ENCODE assay signal across 16 mouse cellular contexts in the genomic region with DNA sequence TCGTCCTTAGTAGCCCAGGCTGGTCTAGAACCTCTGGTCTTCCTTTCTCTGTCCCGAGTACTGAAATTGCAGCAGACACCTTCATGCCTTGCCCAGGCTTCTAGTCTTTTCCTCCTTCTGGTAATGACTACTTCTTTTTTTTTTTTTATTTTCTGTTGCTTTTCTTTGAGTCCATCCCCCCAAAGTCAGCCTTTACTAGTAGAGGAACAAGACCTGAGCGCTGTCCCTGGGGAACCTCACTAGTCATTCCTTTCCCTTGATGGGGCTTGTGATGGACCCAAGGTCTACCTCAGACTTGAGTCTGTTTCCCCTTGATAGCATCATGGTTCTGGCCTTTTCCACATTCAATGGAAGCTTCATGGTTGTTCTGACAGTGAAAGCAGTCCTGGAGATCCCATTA.
"Had no signal": no experiment of that assay in that cellular context is flagged by ENCODE, and none has a peak within 500 bp of the region (broad histone marks: within the 10 kb centered on the region; RNA-seq: fewer than 3 reads in every experiment).

No protein-coding gene starts in this region.

- H3K4me1 ChIP-seq: neural tube, embryonic 13.5 days; neural tube, embryonic 15.5 days; stomach, embryonic 15.5 days had no signal

- H3K9ac ChIP-seq: neural tube, embryonic 13.5 days; neural tube, embryonic 15.5 days; stomach, embryonic 15.5 days had no signal

- H3K27ac ChIP-seq: neural tube, embryonic 13.5 days; neural tube, embryonic 15.5 days; stomach, embryonic 15.5 days; stomach, postnatal 0 days had no signal

- H3K4me2 ChIP-seq: neural tube, embryonic 13.5 days; neural tube, embryonic 15.5 days; stomach, embryonic 15.5 days had no signal

- H3K9me3 ChIP-seq: stomach, embryonic 15.5 days had no signal

- H3K4me3 ChIP-seq: neural tube, embryonic 13.5 days; neural tube, embryonic 15.5 days; stomach, embryonic 15.5 days had no signal

- DNase-seq: retina, postnatal 1 day; right cerebral cortex, adult 18-20 months; right cerebral cortex, postnatal 14 days; right cerebral cortex, postnatal 25 days; right cerebral cortex, postnatal 4 days; spleen, adult 18-20 months; thymus, adult 18-20 months; thymus, adult 2 months; thymus, postnatal 14 days; thymus, postnatal 25 days; thymus, postnatal 36 days; thymus, postnatal 4 days had no signal

- H3K27me3 ChIP-seq: neural tube, embryonic 13.5 days; neural tube, embryonic 15.5 days; stomach, embryonic 15.5 days had no signal
